Mouse (Mus musculus) heart, adult 2 months (tissue): ENCODE measurements around the gene Rpl13.
A peak's percentile ranks its signal among the peaks of the same experiment; 100 is the strongest.

Experiments used
- CTCF ChIP-seq: fragments of 200-600 bp; IDR thresholded peaks from 2 replicates; pipeline ENCODE4 v1.8.1; 2022; ENCODE audit warnings: antibody characterized with exemption, mild to moderate bottlenecking, moderate library complexity
- EP300 ChIP-seq: fragments of 200-500 bp; IDR thresholded peaks from 2 replicates; pipeline ENCODE4 v1.6.1; 2011; ENCODE audit warnings: low read depth, low read length, control low read depth; ENCODE audit not compliant: insufficient read depth
- POLR2A ChIP-seq: fragments of 200-500 bp; IDR thresholded peaks from 2 replicates; pipeline ENCODE4 v1.6.1; 2011; ENCODE audit warnings: mild to moderate bottlenecking, low read depth, low read length, control low read depth; ENCODE audit not compliant: insufficient read depth

DNA sequence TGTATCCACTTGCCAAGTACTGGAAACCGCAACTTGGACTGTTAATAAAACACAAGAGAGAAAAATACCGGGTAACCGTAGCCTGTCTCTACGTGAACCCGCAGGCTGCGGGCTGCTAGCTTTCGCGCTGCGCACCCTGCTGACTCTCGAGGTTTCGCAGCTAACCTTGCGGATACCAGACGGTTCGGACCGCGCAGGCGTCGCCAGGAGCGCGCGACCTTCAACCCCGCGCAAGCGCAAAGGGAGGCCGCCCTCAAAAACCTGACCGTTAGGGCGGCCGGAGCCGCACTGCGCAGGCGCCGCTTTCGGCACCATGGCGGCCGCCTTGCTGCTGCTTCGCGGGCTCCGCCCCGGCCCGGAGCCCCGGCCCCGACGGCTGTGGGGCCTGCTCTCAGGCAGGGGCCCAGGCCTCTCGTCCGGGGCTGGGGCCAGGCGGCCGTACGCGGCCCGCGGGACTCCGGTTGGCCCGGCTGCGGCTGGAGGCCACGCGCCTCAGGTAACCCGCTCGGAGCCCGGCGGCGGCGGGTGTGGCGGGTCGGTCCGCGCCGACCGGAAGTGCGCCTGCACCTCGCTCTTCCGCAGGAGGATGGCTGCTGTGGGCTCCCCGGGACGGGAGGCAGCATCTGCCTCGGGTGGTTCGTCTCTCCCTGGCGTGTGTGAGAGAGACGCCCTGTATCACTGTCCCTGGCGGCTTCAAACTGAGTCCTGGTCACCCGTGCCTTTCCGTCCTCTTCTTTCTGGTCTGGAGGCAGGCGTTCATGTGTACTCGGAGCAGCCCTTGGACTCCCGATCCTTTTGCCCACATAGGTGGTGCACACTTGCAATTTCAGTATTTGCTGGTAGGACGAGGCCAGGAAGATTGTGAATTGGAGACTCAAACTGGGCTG lies 36.7 kb upstream of the Rpl13 start:
- peak; percentile 79 for TF ChIP-seq CTCF
- peak; percentile 97 for TF ChIP-seq POLR2A
- TF ChIP-seq EP300 = 0 out of 2 replicates have a peak, but pooled peaks have one; percentile 35
